Mouse (Mus musculus) adrenal gland, adult (tissue): ENCODE measurements at regions not wholly inside any gene's neighbourhood (a gene's known extent, or its start where the extent isn't known, plus 50 kb on each side); places are given as distances from the start of the nearest gene placed in this dataset.

Source experiments
- DNase-seq, 2 experiments: peaks; one replicate each; pipeline ENCODE4 v3.0.0; 2022 to 2023; ENCODE audit warnings: low spot score in 1 of 2; ENCODE audit not compliant: inconsistent age in 2 of 2

GRCm38 (mm10) chr5:64496853-64497252 is 306.3 kb upstream of the Klf3 start:
- no peak for DNase-seq

GRCm38 (mm10) chr5:64498431-64498830 is 304.8 kb upstream of the Klf3 start:
- no peak for DNase-seq

GRCm38 (mm10) chr5:64499131-64499530 is 304.1 kb upstream of the Klf3 start:
- DNase-seq = no peak

GRCm38 (mm10) chr5:64500413-64500812 is 302.8 kb upstream of the Klf3 start:
- no peak for DNase-seq

GRCm38 (mm10) chr5:64500866-64501265 is 302.3 kb upstream of the Klf3 start:
- DNase-seq = peak in 1 of 2 experiments; percentile 68

GRCm38 (mm10) chr5:64501746-64502145 is 301.4 kb upstream of the Klf3 start:
- no peak for DNase-seq

GRCm38 (mm10) chr5:64503514-64503913 is 299.7 kb upstream of the Klf3 start:
- DNase-seq = peak; percentile 77 to 94

GRCm38 (mm10) chr5:64504507-64504906 is 298.7 kb upstream of the Klf3 start:
- peak in 1 of 2 experiments; percentile 71 for DNase-seq

GRCm38 (mm10) chr5:64505227-64505834 is 297.9 kb upstream of the Klf3 start:
- peak; percentile 81 to 91 for DNase-seq

GRCm38 (mm10) chr5:64505835-64506600 is 297.2 kb upstream of the Klf3 start:
- DNase-seq = peak; percentile 82 to 94

- DNase-seq = peak; percentile 58 to 74
These were observed 294.6 kb upstream of the Klf3 start for GRCm38 (mm10) chr5:64508565-64508964.

GRCm38 (mm10) chr5:64513155-64513945 is 289.8 kb upstream of the Klf3 start:
- no peak for DNase-seq

GRCm38 (mm10) chr5:64516115-64516665 is 287.0 kb upstream of the Klf3 start:
- no peak for DNase-seq

- DNase-seq = no peak
These were observed 285.9 kb upstream of the Klf3 start for GRCm38 (mm10) chr5:64517241-64517640.

GRCm38 (mm10) chr5:64517835-64518234 is 285.4 kb upstream of the Klf3 start:
- peak; percentile 89 for DNase-seq

GRCm38 (mm10) chr5:64519036-64519435 is 284.2 kb upstream of the Klf3 start:
- DNase-seq = no peak

GRCm38 (mm10) chr5:64519731-64520130 is 283.5 kb upstream of the Klf3 start:
- DNase-seq = peak in 1 of 2 experiments; percentile 79

- no peak for DNase-seq
These were observed 281.8 kb upstream of the Klf3 start for GRCm38 (mm10) chr5:64521401-64521800.

- no peak for DNase-seq
These were observed 281.2 kb upstream of the Klf3 start for GRCm38 (mm10) chr5:64521969-64522368.

GRCm38 (mm10) chr5:64526521-64526920 is 276.7 kb upstream of the Klf3 start:
- no peak for DNase-seq

GRCm38 (mm10) chr5:64527962-64528361 is 275.2 kb upstream of the Klf3 start:
- no peak for DNase-seq
